Mouse (Mus musculus) liver, embryonic 11.5 days (tissue): ENCODE results near the gene Aldh16a1. TPM values are rescaled to one million over a fixed set of nuclear protein-coding genes. Genes with fewer than 3 reads are reported as not detected.

ENCODE experiments used
- ATAC-seq: fragments of 200-750 bp; cut with Nextera tagmentation; replicated peaks from 2 replicates; pipeline ENCODE4 v1.8.0; 2017; ENCODE audit warnings: moderate number of reproducible peaks, mild to moderate bottlenecking, moderate TSS enrichment, moderate library complexity; ENCODE audit not compliant: low FRiP score
- DNase-seq: peaks from one replicate; pipeline ENCODE4 v3.0.0-alpha.2; 2017; ENCODE audit warnings: low spot score
- H3K27ac ChIP-seq: fragments of 300-500 bp; sonication (generic); 2 replicates; pipeline ENCODE4 v1.5.1; 2014; ENCODE audit warnings: mild to moderate bottlenecking, low read depth, low read length, control low read depth
- H3K27me3 ChIP-seq: fragments of 300-500 bp; sonication (generic); replicated peaks from 2 replicates; pipeline ENCODE4 v1.6.1; 2014; ENCODE audit warnings: low read length, mixed read lengths; ENCODE audit not compliant: control insufficient read depth, insufficient read depth
- H3K36me3 ChIP-seq: fragments of 300-500 bp; sonication (generic); 2 replicates; pipeline ENCODE4 v1.6.1; 2014; ENCODE audit warnings: mild to moderate bottlenecking, low read length, moderate library complexity, mixed read lengths; ENCODE audit not compliant: control insufficient read depth, insufficient read depth
- H3K4me1 ChIP-seq: fragments of 300-500 bp; sonication (generic); replicated peaks from 2 replicates; pipeline ENCODE4 v1.6.1; 2014; ENCODE audit warnings: low read length, mixed read lengths; ENCODE audit not compliant: control insufficient read depth, insufficient read depth
- H3K4me2 ChIP-seq: fragments of 300-500 bp; sonication (generic); 2 replicates; pipeline ENCODE4 v1.6.1; 2014; ENCODE audit warnings: mild to moderate bottlenecking, control low read depth, moderate library complexity
- H3K4me3 ChIP-seq: fragments of 300-500 bp; sonication (generic); 2 replicates; pipeline ENCODE4 v1.5.1; 2014; ENCODE audit warnings: low read depth, low read length, control low read depth
- H3K9ac ChIP-seq: fragments of 300-500 bp; sonication (generic); 2 replicates; pipeline ENCODE4 v1.6.1; 2014; ENCODE audit warnings: low read depth, low read length, control low read depth
- H3K9me3 ChIP-seq: fragments of 300-500 bp; sonication (generic); 2 replicates; pipeline ENCODE4 v1.6.1; 2016; ENCODE audit warnings: low read length, inconsistent platforms, mixed read lengths; ENCODE audit not compliant: control insufficient read depth
- WGBS: fragments of 180-500 bp; shearing (Covaris S2); extraction: QIAGEN DNeasy Blood & Tissue Kit; methylation state at CpG from one replicate; pipeline ENCODE4 v1.1.7; 2014; 5-methylcytosine and 5-hydroxymethylcytosine counted together
- polyA plus RNA-seq: library from polyadenylated mRNA; unstranded; fragments of >200 nt; fragmentation: Nextera tagmentation; extraction: Ambion mirVana; gene quantifications from 2 replicates; pipeline ENCODE4 v1.2.1, GENCODE M21; 2014

Aldh16a1 gene
- polyA plus RNA-seq, 1 experiment from 2014 or later: 60.6 TPM

GRCm38 (mm10) chr7:45163735-45164490, 9.5 kb upstream of the Aldh16a1 start, which contains the start of gene Slc17a7:
Gene Slc17a7 (plus strand): TSS chr7:45163949.
- WGBS: 2% methylated on average over 40 of the region's 41 CpGs
- H3K9me3 ChIP-seq: peaks cover 3% of the 10 kb centered on the region
- H3K27ac ChIP-seq: no peak within 1 kb of the TSS
- peak within 1 kb of the TSS; percentile 83 for H3K4me2 ChIP-seq
- ATAC-seq: 0 out of 2 replicates have a peak, but pooled peaks have one; percentile 30
- H3K9ac ChIP-seq: peak within 1 kb of the TSS; percentile 54; the same call in 1 of the 2 replicates
- peaks cover 2% of the 10 kb centered on the region; the same call in 1 of the 2 replicates for H3K36me3 ChIP-seq
- peak within 1 kb of the TSS; percentile 59 for H3K4me3 ChIP-seq
- peaks cover 66% of the 10 kb centered on the region for H3K27me3 ChIP-seq
- no peak for DNase-seq
- peaks cover 9% of the 10 kb centered on the region for H3K4me1 ChIP-seq

DNA sequence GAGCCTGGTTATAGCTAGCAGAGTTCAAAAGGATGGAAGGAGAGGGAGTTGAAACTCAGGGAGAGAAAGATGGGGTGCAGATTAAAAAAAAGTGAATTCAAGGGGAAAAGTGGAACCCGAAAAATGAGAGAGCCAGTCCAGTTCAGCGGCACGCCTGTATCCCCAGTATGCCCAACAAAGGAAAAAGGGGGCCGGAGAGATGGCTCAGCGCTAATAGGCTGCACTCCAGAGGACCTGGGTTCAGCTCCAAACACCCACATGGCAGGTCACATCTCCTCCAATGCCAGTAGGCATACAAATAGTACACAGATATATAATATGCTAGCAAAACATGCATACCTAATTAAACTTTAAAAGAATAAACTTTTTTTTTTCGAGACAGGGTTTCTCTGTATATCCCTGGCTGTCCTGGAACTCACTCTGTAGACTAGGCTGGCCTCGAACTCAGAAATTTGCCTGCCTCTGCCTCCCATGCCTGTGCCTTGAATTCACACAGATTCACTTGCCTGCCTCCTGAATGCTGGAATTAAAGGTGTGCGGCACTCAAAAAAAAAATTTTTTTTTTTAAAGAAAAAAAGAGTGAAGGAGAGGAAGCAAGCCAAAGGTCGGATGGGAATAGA, 8.7 kb upstream of the Aldh16a1 start:
- Histone ChIP-seq H3K27ac (no peak overlapping the region), H3K36me3 (peaks cover 2% of the 10 kb centered on the region; the same call in 1 of the 2 replicates), H3K4me2 (peak overlapping the region; percentile 83), H3K9me3 (no peaks in the 10 kb centered on the region), H3K27me3 (peaks cover 58% of the 10 kb centered on the region), H3K4me3 (no peak overlapping the region), H3K9ac (no peak overlapping the region), H3K4me1 (peaks cover 9% of the 10 kb centered on the region)
- no peak for DNase-seq
- no peak for ATAC-seq
- 66% methylated on average over 9 of the region's 9 CpGs for WGBS

DNA sequence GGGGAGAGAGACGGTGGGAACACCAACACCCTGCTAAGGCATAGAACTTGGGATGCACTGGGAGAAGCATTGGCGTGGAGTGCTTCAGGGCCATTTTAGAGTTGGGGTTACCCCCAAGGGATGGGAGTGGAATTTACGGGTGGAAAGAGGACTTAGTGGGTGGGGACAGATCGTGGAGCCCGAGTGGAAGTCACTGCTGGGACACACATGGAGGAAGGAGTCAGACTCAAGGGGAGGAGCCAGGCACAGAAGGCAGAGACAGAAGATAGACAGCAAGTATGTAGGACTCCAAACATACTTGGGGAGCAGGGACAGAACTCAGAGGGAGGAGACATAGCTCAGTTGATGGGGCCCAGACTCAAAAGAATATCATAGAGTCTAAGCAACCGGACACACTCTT, 8.2 kb upstream of the Aldh16a1 start:
- DNase-seq (no peak), ATAC-seq (no peak; the same call in 1 of the 2 replicates)
- Histone ChIP-seq H3K4me1 (peaks cover 9% of the 10 kb centered on the region), H3K9ac (peak overlapping the region; percentile 28; the same call in 1 of the 2 replicates), H3K4me3 (peak overlapping the region; percentile 45), H3K27me3 (peaks cover 52% of the 10 kb centered on the region), H3K36me3 (peaks cover 2% of the 10 kb centered on the region; the same call in 1 of the 2 replicates), H3K27ac (no peak overlapping the region), H3K4me2 (peak overlapping the region; percentile 81), H3K9me3 (no peaks in the 10 kb centered on the region)
- 27% methylated on average over 6 of the region's 6 CpGs for WGBS

DNA sequence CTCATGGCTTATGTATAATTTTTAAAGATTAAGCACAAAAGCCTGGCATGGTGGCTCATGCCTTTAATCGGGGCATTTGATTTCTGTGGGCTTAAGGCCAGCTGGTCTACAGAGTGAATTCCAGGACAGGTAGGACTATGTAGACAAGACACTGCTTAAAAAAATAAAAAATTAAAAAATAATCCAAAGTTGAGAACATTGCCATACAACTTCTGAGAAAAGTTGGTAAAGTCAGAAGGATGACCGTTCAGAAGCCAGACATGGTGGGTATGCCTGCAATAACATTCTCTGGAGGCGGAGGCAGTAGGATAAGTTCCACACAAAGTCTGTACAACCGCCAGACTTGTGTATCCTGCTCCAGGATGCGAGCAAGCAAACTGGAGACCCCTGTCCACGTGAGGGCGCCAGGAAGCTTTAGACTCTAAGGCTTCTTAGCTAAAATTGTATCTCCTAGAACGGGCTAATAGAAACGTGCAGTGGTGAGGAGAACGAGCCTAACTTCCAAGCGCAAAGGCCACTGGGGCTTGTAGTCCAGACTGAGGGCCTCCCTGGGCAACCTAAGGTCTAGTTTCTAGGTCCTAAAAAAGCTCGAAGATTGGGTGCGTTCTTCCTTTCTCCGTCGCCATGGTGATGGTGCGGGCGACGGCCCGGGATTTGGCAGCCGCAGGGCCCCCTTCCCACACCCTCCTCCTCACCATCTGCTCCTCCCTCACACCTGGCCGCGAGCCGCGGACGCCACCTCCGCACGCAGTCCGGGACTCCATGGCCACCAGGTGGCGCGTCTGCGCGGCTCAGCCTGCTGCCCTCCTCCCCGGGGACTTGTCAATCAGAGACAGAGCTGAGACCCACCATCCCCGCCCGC, 7.5 kb upstream of the Aldh16a1 start:
- Histone ChIP-seq H3K9me3 (no peaks in the 10 kb centered on the region), H3K36me3 (peaks cover 2% of the 10 kb centered on the region; the same call in 1 of the 2 replicates), H3K27ac (no peak overlapping the region), H3K27me3 (peaks cover 45% of the 10 kb centered on the region), H3K4me2 (peak overlapping the region; percentile 81), H3K9ac (peak overlapping the region; percentile 28; the same call in 1 of the 2 replicates), H3K4me1 (peaks cover 9% of the 10 kb centered on the region), H3K4me3 (peak overlapping the region; percentile 45)
- DNase-seq (peak; percentile 84), ATAC-seq (peak; percentile 76)
- WGBS: 5% methylated on average over 35 of the region's 35 CpGs

DNA sequence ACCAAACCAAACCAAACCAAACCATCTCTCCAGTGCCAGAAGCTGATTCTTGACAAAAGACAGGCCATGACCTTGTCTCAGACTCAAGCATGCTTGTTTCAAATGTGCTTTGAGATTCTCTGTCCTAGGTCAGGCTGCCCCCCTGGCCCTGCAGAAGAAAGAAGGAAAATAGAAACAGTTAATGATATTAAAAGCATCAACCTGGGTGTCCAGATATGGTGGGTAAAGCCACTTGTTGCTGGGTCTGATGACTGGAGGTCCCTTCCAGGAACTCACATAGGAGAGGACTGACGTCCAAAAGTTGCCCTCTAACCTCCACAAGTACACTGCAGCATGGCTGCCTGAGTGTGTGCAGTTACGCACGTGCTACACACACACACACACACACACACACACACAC, 6.5 kb upstream of the Aldh16a1 start:
- Histone ChIP-seq H3K4me2 (no peak overlapping the region), H3K27ac (no peak overlapping the region), H3K9ac (no peak overlapping the region), H3K27me3 (peaks cover 36% of the 10 kb centered on the region), H3K4me3 (no peak overlapping the region), H3K9me3 (no peaks in the 10 kb centered on the region), H3K4me1 (peaks cover 9% of the 10 kb centered on the region), H3K36me3 (peaks cover 2% of the 10 kb centered on the region; the same call in 1 of the 2 replicates)
- DNase-seq: no peak
- no peak for ATAC-seq
- 82% methylated on average over 3 of the region's 3 CpGs for WGBS

DNA sequence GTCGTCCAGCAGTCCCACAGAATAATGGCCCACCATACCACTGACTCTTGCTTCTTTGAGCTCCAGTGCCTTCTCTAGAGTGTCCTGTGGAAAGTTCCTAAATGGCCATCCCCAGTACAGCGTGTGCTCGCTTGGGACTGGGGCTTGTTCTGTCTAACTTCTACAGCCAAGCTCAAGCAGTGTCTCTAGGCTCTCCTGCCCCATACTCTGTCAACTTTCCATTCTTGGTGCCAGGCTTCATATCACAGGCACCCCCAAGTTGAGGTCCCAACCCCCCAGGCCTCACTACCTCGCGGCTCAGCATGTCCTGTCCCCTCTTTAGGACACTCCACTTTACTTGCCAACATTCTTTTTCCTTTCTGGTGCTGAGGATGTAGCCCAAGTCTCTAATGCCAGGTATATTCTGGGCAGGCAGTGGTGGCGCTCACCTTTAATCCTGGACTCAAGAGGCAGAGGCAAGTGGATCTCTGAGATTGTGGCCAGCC, 6.0 kb upstream of the Aldh16a1 start:
- DNase-seq: no peak
- no peak for ATAC-seq
- Histone ChIP-seq H3K27me3 (peaks cover 30% of the 10 kb centered on the region), H3K36me3 (peaks cover 2% of the 10 kb centered on the region; the same call in 1 of the 2 replicates), H3K4me1 (peaks cover 12% of the 10 kb centered on the region), H3K27ac (no peak overlapping the region), H3K4me2 (no peak overlapping the region), H3K9ac (no peak overlapping the region), H3K9me3 (no peaks in the 10 kb centered on the region), H3K4me3 (no peak overlapping the region)
- 89% methylated on average over 6 of the region's 6 CpGs for WGBS

- no peaks in the 10 kb centered on the region for H3K9me3 ChIP-seq
- no peak overlapping the region for H3K4me2 ChIP-seq
- H3K4me3 ChIP-seq: no peak overlapping the region
- peaks cover 17% of the 10 kb centered on the region for H3K27me3 ChIP-seq
- no peak for ATAC-seq
- 90% methylated on average over 6 of the region's 6 CpGs for WGBS
- no peak overlapping the region for H3K9ac ChIP-seq
- H3K36me3 ChIP-seq: peaks cover 2% of the 10 kb centered on the region; the same call in 1 of the 2 replicates
- H3K4me1 ChIP-seq: peaks cover 15% of the 10 kb centered on the region
- no peak overlapping the region for H3K27ac ChIP-seq
- no peak for DNase-seq
Observed at GRCm38 (mm10) chr7:45158991-45159390, 4.6 kb upstream of the Aldh16a1 start.

GRCm38 (mm10) chr7:45157459-45157858, 3.1 kb upstream of the Aldh16a1 start:
- Histone ChIP-seq H3K4me1 (peaks cover 14% of the 10 kb centered on the region), H3K9ac (no peak overlapping the region), H3K4me3 (no peak overlapping the region), H3K9me3 (no peaks in the 10 kb centered on the region), H3K27ac (no peak overlapping the region), H3K27me3 (peaks cover 1% of the 10 kb centered on the region; the same call in 1 of the 2 replicates), H3K4me2 (no peak overlapping the region), H3K36me3 (peaks cover 2% of the 10 kb centered on the region; the same call in 1 of the 2 replicates)
- DNase-seq (no peak), ATAC-seq (no peak)
- 84% methylated on average over 14 of the region's 14 CpGs for WGBS
